Mouse (Mus musculus) granulocyte monocyte progenitor cell, adult 5-6 weeks (primary cell): ENCODE data around the gene Rtn2. TPM values are rescaled to one million over a fixed set of nuclear protein-coding genes. Genes with fewer than 3 reads are reported as not detected.

Experiments used
- ATAC-seq: replicated peaks from 2 replicates; pipeline ENCODE4 v1.8.0; 2016; ENCODE audit warnings: mild to moderate bottlenecking, moderate TSS enrichment, inconsistent platforms; ENCODE audit not compliant: poor library complexity, severe bottlenecking
- total RNA-seq, 2 experiments: library from RNA; stranded (forward) in 1 of 2; stranded (reverse) in 1 of 2; fragments of 200-712, 200-1000 nt in 1 of 2; fragments of >200 nt in 1 of 2; fragmentation: Nextera tagmentation in 1 of 2; gene quantifications; 2 replicates each; pipeline ENCODE4 v1.2.3; 2014 to 2017

Rtn2 gene
- total RNA-seq, 2 experiments from 2014 or later, result not detected

GRCm38 (mm10) chr7:19341250-19341649 is 58.8 kb downstream of the Rtn2 start:
- ATAC-seq, result no peak

GRCm38 (mm10) chr7:19341761-19342409 is 59.5 kb downstream of the Rtn2 start:
- no peak for ATAC-seq

- peak; percentile 27; the same call in 1 of the 2 replicates for ATAC-seq
Measured at GRCm38 (mm10) chr7:19342481-19343027, 60.1 kb downstream of the Rtn2 start.

GRCm38 (mm10) chr7:19343210-19343808 is 60.9 kb downstream of the Rtn2 start:
- ATAC-seq, result peak; percentile 41

- ATAC-seq, result no peak
Measured at GRCm38 (mm10) chr7:19344237-19344847, 61.9 kb downstream of the Rtn2 start, which contains the start of gene Ercc1. Gene Ercc1 (plus strand): TSS chr7:19344778.

GRCm38 (mm10) chr7:19344938-19345471 is 62.6 kb downstream of the Rtn2 start:
- ATAC-seq, result peak; percentile 84

Other genes with a start within 250 kb of the Rtn2 start
- not detected in 2 replicates for gene Rsph6a, start 227.9 kb upstream of the Rtn2 start, total RNA-seq (2014; fragmentation: Nextera tagmentation)
- gene Rsph6a, start 227.9 kb upstream of the Rtn2 start, total RNA-seq (2017), result not detected in 2 replicates
- 2.2 and 4.9 TPM in 2 replicates for gene Dmwd, start 206.4 kb upstream of the Rtn2 start, total RNA-seq (2014; fragmentation: Nextera tagmentation)
- 0.99 and 3.4 TPM in 2 replicates for gene Dmwd, start 206.4 kb upstream of the Rtn2 start, total RNA-seq (2017)
- gene Dmpk, start 198.8 kb upstream of the Rtn2 start, total RNA-seq (2014; fragmentation: Nextera tagmentation), result 0.32 TPM in 1 of 2 replicates, not detected in the other
- 1.0 TPM in 1 of 2 replicates, not detected in the other for gene Dmpk, start 198.8 kb upstream of the Rtn2 start, total RNA-seq (2017)
- gene Six5, start 188.0 kb upstream of the Rtn2 start, total RNA-seq (2014; fragmentation: Nextera tagmentation), result 4.0 and 8.1 TPM in 2 replicates
- gene Six5, start 188.0 kb upstream of the Rtn2 start, total RNA-seq (2017), result 1.6 and 2.7 TPM in 2 replicates
- 0.71 TPM in 1 of 2 replicates, not detected in the other for gene Gm4969, start 164.3 kb upstream of the Rtn2 start, total RNA-seq (2014; fragmentation: Nextera tagmentation)
- 0.05 TPM in 1 of 2 replicates, not detected in the other for gene Gm4969, start 164.3 kb upstream of the Rtn2 start, total RNA-seq (2017)
- gene Fbxo46, start 162.8 kb upstream of the Rtn2 start, total RNA-seq (2014; fragmentation: Nextera tagmentation), result 3.1 and 4.9 TPM in 2 replicates
- 4.7 and 5.4 TPM in 2 replicates for gene Fbxo46, start 162.8 kb upstream of the Rtn2 start, total RNA-seq (2017)
- gene Qpctl, start 133.3 kb upstream of the Rtn2 start, total RNA-seq (2014; fragmentation: Nextera tagmentation), result 4.2 and 12.0 TPM in 2 replicates
- 4.9 and 5.0 TPM in 2 replicates for gene Qpctl, start 133.3 kb upstream of the Rtn2 start, total RNA-seq (2017)
- 91.5 and 121 TPM in 2 replicates for gene Snrpd2, start 132.9 kb upstream of the Rtn2 start, total RNA-seq (2014; fragmentation: Nextera tagmentation)
- gene Snrpd2, start 132.9 kb upstream of the Rtn2 start, total RNA-seq (2017), result 83.2 and 158 TPM in 2 replicates
- gene Gipr, start 116.5 kb upstream of the Rtn2 start, total RNA-seq (2014; fragmentation: Nextera tagmentation), result not detected in 2 replicates
- 0.26 TPM in 1 of 2 replicates, not detected in the other for gene Gipr, start 116.5 kb upstream of the Rtn2 start, total RNA-seq (2017)
- gene Eml2, start 106.2 kb upstream of the Rtn2 start, total RNA-seq (2014; fragmentation: Nextera tagmentation), result 4.1 and 18.1 TPM in 2 replicates
- 10.4 and 22.7 TPM in 2 replicates for gene Eml2, start 106.2 kb upstream of the Rtn2 start, total RNA-seq (2017)
- not detected in 2 replicates for gene Gpr4, start 70.1 kb upstream of the Rtn2 start, total RNA-seq (2014; fragmentation: Nextera tagmentation)
- gene Gpr4, start 70.1 kb upstream of the Rtn2 start, total RNA-seq (2017), result not detected in 2 replicates
- 20.7 and 35.1 TPM in 2 replicates for gene Opa3, start 54.3 kb upstream of the Rtn2 start, total RNA-seq (2014; fragmentation: Nextera tagmentation)
- 14.6 and 18.3 TPM in 2 replicates for gene Opa3, start 54.3 kb upstream of the Rtn2 start, total RNA-seq (2017)
- gene Vasp, start 10.8 kb upstream of the Rtn2 start, total RNA-seq (2014; fragmentation: Nextera tagmentation), result 60.7 and 70.5 TPM in 2 replicates
- gene Vasp, start 10.8 kb upstream of the Rtn2 start, total RNA-seq (2017), result 52.8 and 63.3 TPM in 2 replicates
- not detected in 2 replicates for gene Ppm1n, start 2.6 kb upstream of the Rtn2 start, total RNA-seq (2014; fragmentation: Nextera tagmentation)
- gene Ppm1n, start 2.6 kb upstream of the Rtn2 start, total RNA-seq (2017), result not detected in 2 replicates
- gene Fosb, start 27.4 kb downstream of the Rtn2 start, total RNA-seq (2014; fragmentation: Nextera tagmentation), result 8.1 and 13.7 TPM in 2 replicates
- 19.3 and 24.4 TPM in 2 replicates for gene Fosb, start 27.4 kb downstream of the Rtn2 start, total RNA-seq (2017)
- gene Ercc1, start 62.2 kb downstream of the Rtn2 start, total RNA-seq (2014; fragmentation: Nextera tagmentation), result 12.4 and 42.8 TPM in 2 replicates
- 29.4 and 34.9 TPM in 2 replicates for gene Ercc1, start 62.2 kb downstream of the Rtn2 start, total RNA-seq (2017)
- gene Cd3eap, start 76.9 kb downstream of the Rtn2 start, total RNA-seq (2014; fragmentation: Nextera tagmentation), result 20.3 and 26.1 TPM in 2 replicates
- 23.2 and 39.9 TPM in 2 replicates for gene Cd3eap, start 76.9 kb downstream of the Rtn2 start, total RNA-seq (2017)
- gene Ppp1r13l, start 77.1 kb downstream of the Rtn2 start, total RNA-seq (2014; fragmentation: Nextera tagmentation), result 1.8 and 1.9 TPM in 2 replicates
- gene Ppp1r13l, start 77.1 kb downstream of the Rtn2 start, total RNA-seq (2017), result 0.26 and 0.57 TPM in 2 replicates
- 10.7 and 26.9 TPM in 2 replicates for gene Ercc2, start 99.4 kb downstream of the Rtn2 start, total RNA-seq (2014; fragmentation: Nextera tagmentation)
- 29.8 and 31.9 TPM in 2 replicates for gene Ercc2, start 99.4 kb downstream of the Rtn2 start, total RNA-seq (2017)
- not detected in 2 replicates for gene Klc3, start 121.5 kb downstream of the Rtn2 start, total RNA-seq (2014; fragmentation: Nextera tagmentation)
- gene Klc3, start 121.5 kb downstream of the Rtn2 start, total RNA-seq (2017), result not detected in 2 replicates
- gene Ckm, start 122.2 kb downstream of the Rtn2 start, total RNA-seq (2014; fragmentation: Nextera tagmentation), result 0.85 TPM in 1 of 2 replicates, not detected in the other
- 1.5 and 3.0 TPM in 2 replicates for gene Ckm, start 122.2 kb downstream of the Rtn2 start, total RNA-seq (2017)
- 9.1 and 10.8 TPM in 2 replicates for gene Mark4, start 176.2 kb downstream of the Rtn2 start, total RNA-seq (2014; fragmentation: Nextera tagmentation)
- gene Mark4, start 176.2 kb downstream of the Rtn2 start, total RNA-seq (2017), result 2.5 and 3.8 TPM in 2 replicates
- gene Exoc3l2, start 180.7 kb downstream of the Rtn2 start, total RNA-seq (2014; fragmentation: Nextera tagmentation), result 1.0 and 2.5 TPM in 2 replicates
- 0.95 TPM in 1 of 2 replicates, not detected in the other for gene Exoc3l2, start 180.7 kb downstream of the Rtn2 start, total RNA-seq (2017)
- gene Bloc1s3, start 225.7 kb downstream of the Rtn2 start, total RNA-seq (2014; fragmentation: Nextera tagmentation), result 3.1 and 4.5 TPM in 2 replicates
- gene Bloc1s3, start 225.7 kb downstream of the Rtn2 start, total RNA-seq (2017), result 0.60 and 1.0 TPM in 2 replicates
- 75.3 and 83.4 TPM in 2 replicates for gene Trappc6a, start 225.8 kb downstream of the Rtn2 start, total RNA-seq (2014; fragmentation: Nextera tagmentation)
- gene Trappc6a, start 225.8 kb downstream of the Rtn2 start, total RNA-seq (2017), result 28.2 and 30.6 TPM in 2 replicates
- gene Nkpd1, start 235.2 kb downstream of the Rtn2 start, total RNA-seq (2014; fragmentation: Nextera tagmentation), result not detected in 2 replicates
- gene Nkpd1, start 235.2 kb downstream of the Rtn2 start, total RNA-seq (2017), result not detected in 2 replicates